Mouse (Mus musculus): Measurements from ENCODE around the gene Bdp1.

GRCm38 (mm10) chr13:100123970-100124369 lies 20.1 kb upstream of the Bdp1 start:
- TF ChIP-seq CTCF (IDR thresholded peaks at IDR 0.05; ENCODE audit: low read depth) = no peak
- TF ChIP-seq EP300 (optimal IDR thresholded peaks at IDR 0.05) = no peak

Measured in stomach, postnatal 0 days (tissue).